Mouse (Mus musculus) frontal cortex, adult 2 months (tissue): ENCODE results near the gene Iqch. TPM values are rescaled to one million over a fixed set of nuclear protein-coding genes. Genes with fewer than 3 reads are reported as not detected.

Experiments used
- DNase-seq, 2 experiments: peaks; one replicate each; pipeline ENCODE4 v3.0.0; 2022; ENCODE audit warnings: low spot score in 1 of 2; ENCODE audit errors: extremely low spot score in 1 of 2
- polyA plus RNA-seq: library from polyadenylated mRNA; depleted of rRNA; stranded (reverse); fragments of >200 nt; gene quantifications from 2 replicates; pipeline ENCODE4 v1.2.3, GENCODE M21; 2012

Iqch gene
- polyA plus RNA-seq, 1 experiment = 0.04 TPM

GRCm38 (mm10) chr9:63612565-63613515, 10.5 kb upstream of the Iqch start:
- no peak for DNase-seq

GRCm38 (mm10) chr9:63611967-63612366, 9.7 kb upstream of the Iqch start:
- DNase-seq = no peak

GRCm38 (mm10) chr9:63610841-63611366, 8.6 kb upstream of the Iqch start:
- no peak for DNase-seq

GRCm38 (mm10) chr9:63610231-63610630, 7.9 kb upstream of the Iqch start:
- no peak for DNase-seq

- DNase-seq = no peak
These were observed 7.5 kb upstream of the Iqch start for GRCm38 (mm10) chr9:63609776-63610175.

GRCm38 (mm10) chr9:63609246-63609645, 7.0 kb upstream of the Iqch start:
- DNase-seq = no peak

GRCm38 (mm10) chr9:63608006-63608405, 5.7 kb upstream of the Iqch start:
- no peak for DNase-seq

- no peak for DNase-seq
These were observed 4.3 kb upstream of the Iqch start for GRCm38 (mm10) chr9:63606594-63606993.

- no peak for DNase-seq
These were observed 1.6 kb upstream of the Iqch start for GRCm38 (mm10) chr9:63603849-63604248.

- DNase-seq = peak in 1 of 2 experiments; percentile 35
These were observed 5.6 kb downstream of the Iqch start for GRCm38 (mm10) chr9:63596660-63597059.

GRCm38 (mm10) chr9:63595652-63596051, 6.6 kb downstream of the Iqch start:
- DNase-seq = no peak

GRCm38 (mm10) chr9:63595032-63595431, 7.3 kb downstream of the Iqch start:
- no peak for DNase-seq

GRCm38 (mm10) chr9:63591661-63592256, 10.5 kb downstream of the Iqch start:
- DNase-seq = no peak

GRCm38 (mm10) chr9:63590592-63590991, 11.7 kb downstream of the Iqch start:
- DNase-seq = no peak

- no peak for DNase-seq
These were observed 13.1 kb downstream of the Iqch start for GRCm38 (mm10) chr9:63589209-63589608.

- no peak for DNase-seq
These were observed 17.0 kb downstream of the Iqch start for GRCm38 (mm10) chr9:63585251-63585650.

- peak; percentile 14 to 37 for DNase-seq
These were observed 20.5 kb downstream of the Iqch start for GRCm38 (mm10) chr9:63581778-63582177.

- no peak for DNase-seq
These were observed 22.2 kb downstream of the Iqch start for GRCm38 (mm10) chr9:63580046-63580445.

- no peak for DNase-seq
These were observed 22.6 kb downstream of the Iqch start for GRCm38 (mm10) chr9:63579644-63580043.

GRCm38 (mm10) chr9:63577469-63577868, 24.8 kb downstream of the Iqch start:
- no peak for DNase-seq

- peak in 1 of 2 experiments; percentile 11 for DNase-seq
These were observed 29.4 kb downstream of the Iqch start for GRCm38 (mm10) chr9:63572874-63573273.

GRCm38 (mm10) chr9:63571895-63572294, 30.4 kb downstream of the Iqch start:
- DNase-seq = no peak
